Mouse (Mus musculus): ENCODE results near the gene 6430571L13Rik.

DNA sequence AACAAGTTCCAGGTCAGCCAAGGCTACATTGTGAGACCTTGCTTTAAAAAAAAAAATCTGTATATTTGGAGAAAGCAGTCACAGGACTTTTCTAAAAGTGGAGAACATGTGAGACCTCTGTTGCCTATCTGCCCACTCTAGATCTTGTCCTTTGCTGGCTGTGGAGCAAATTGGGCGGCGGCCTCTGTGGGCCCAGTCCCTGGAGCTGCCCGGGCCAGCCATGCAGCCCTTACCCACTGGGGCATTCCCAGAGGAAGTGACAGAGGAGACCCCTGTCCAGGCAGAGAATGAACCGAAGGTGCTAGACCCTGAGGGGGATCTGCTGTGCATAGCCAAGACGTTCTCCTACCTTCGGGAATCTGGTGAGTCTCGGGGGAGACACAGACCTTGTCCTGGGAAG, 40.6 kb upstream of the 6430571L13Rik start:
- no peak for TF ChIP-seq POLR2A (IDR thresholded peaks at IDR 0.05; ENCODE audit: insufficient read depth, low read depth, low read length)
- TF ChIP-seq CTCF (IDR thresholded peaks at IDR 0.05; ENCODE audit: insufficient read depth, low read depth, low read length), result no peak
